Mouse (Mus musculus) liver, embryonic 14.5 days (tissue): ENCODE results near the gene Lcn2. TPM values are rescaled to one million over a fixed set of nuclear protein-coding genes. Genes with fewer than 3 reads are reported as not detected.

ENCODE experiments used
- ATAC-seq: fragments of 200-750 bp; cut with Nextera tagmentation; 2 replicates; pipeline ENCODE4 v1.8.0; 2017; ENCODE audit warnings: moderate number of reproducible peaks, mild to moderate bottlenecking, moderate library complexity; ENCODE audit not compliant: insufficient read depth
- DNase-seq, 3 experiments: peaks; one replicate each; pipeline ENCODE4 v3.0.0-alpha.2; 2012 to 2013; ENCODE audit warnings: low read depth in 3 of 3, low spot score in 3 of 3
- H3K27ac ChIP-seq: fragments of 300-500 bp; sonication (generic); 2 replicates; pipeline ENCODE4 v1.5.1; 2014; ENCODE audit warnings: moderate library complexity, mild to moderate bottlenecking, control low read depth, inconsistent platforms
- H3K27me3 ChIP-seq: fragments of 300-500 bp; sonication (generic); 2 replicates; pipeline ENCODE4 v1.6.1; 2014; ENCODE audit warnings: mild to moderate bottlenecking, low read length, moderate library complexity; ENCODE audit not compliant: control insufficient read depth, insufficient read depth
- H3K36me3 ChIP-seq: fragments of 300-500 bp; sonication (generic); replicated peaks from 2 replicates; pipeline ENCODE4 v1.6.1; 2014; ENCODE audit warnings: low read depth; ENCODE audit not compliant: control insufficient read depth, insufficient read depth
- H3K4me1 ChIP-seq, 2 experiments: fragments of 200-500 bp in 1 of 2; fragments of 300-500 bp in 1 of 2; sonication (generic) in 1 of 2; replicated peaks; 2 replicates each; pipeline ENCODE4 v1.6.1; 2012 to 2014; ENCODE audit warnings: antibody characterized with exemption in 1 of 2, inconsistent platforms in 1 of 2, low read length in 1 of 2; ENCODE audit not compliant: control insufficient read depth in 2 of 2, insufficient read depth in 2 of 2
- H3K4me2 ChIP-seq: fragments of 300-500 bp; sonication (generic); 2 replicates; pipeline ENCODE4 v1.6.1; 2014; ENCODE audit warnings: low read depth, mild to moderate bottlenecking, control low read depth, moderate library complexity
- H3K4me3 ChIP-seq, 2 experiments: fragments of 200-500 bp in 1 of 2; fragments of 300-500 bp in 1 of 2; sonication (generic) in 1 of 2; 2 replicates each; pipeline ENCODE4 v1.5.1; 2012 to 2014; ENCODE audit warnings: low read depth in 2 of 2, low read length in 2 of 2, mild to moderate bottlenecking in 2 of 2, control low read depth in 1 of 2, inconsistent platforms in 1 of 2, moderate library complexity in 1 of 2; ENCODE audit not compliant: insufficient read depth in 1 of 2
- H3K9ac ChIP-seq: fragments of 300-500 bp; sonication (generic); replicated peaks from 2 replicates; pipeline ENCODE4 v1.6.1; 2014; ENCODE audit warnings: mild to moderate bottlenecking, control low read depth, moderate library complexity
- H3K9me3 ChIP-seq: fragments of 300-500 bp; sonication (generic); 2 replicates; pipeline ENCODE4 v1.6.1; 2016; ENCODE audit warnings: low read length, mixed read lengths; ENCODE audit not compliant: control insufficient read depth
- CTCF ChIP-seq: IDR thresholded peaks from 2 replicates; pipeline ENCODE4 v1.5.1; 2016; ENCODE audit warnings: antibody characterized with exemption, low read depth, control low read depth
- EP300 ChIP-seq: IDR thresholded peaks from 2 replicates; pipeline ENCODE4 v1.6.1; 2016; ENCODE audit warnings: antibody characterized with exemption, low read depth
- WGBS: fragments of 180-500 bp; shearing (Covaris S2); extraction: QIAGEN DNeasy Blood & Tissue Kit; methylation state at CpG from one replicate; pipeline ENCODE4 v1.1.7; 2014; ENCODE audit not compliant: insufficient replicate concordance; 5-methylcytosine and 5-hydroxymethylcytosine counted together
- polyA plus RNA-seq, 2 experiments: library from polyadenylated mRNA; depleted of rRNA in 1 of 2; stranded (reverse) in 1 of 2; unstranded in 1 of 2; fragments of >200 nt; fragmentation: Nextera tagmentation in 1 of 2; extraction: Ambion mirVana in 1 of 2; gene quantifications; 2 replicates each; pipeline versions ENCODE4 v1.2.1 to v1.2.3; 2012 to 2014

The Lcn2 gene
- polyA plus RNA-seq, 2 experiments, result 29.8 to 65.1 TPM

GRCm38 (mm10) chr2:32381775-32382223 lies 6.3 kb downstream of the Lcn2 start, which contains the start of gene 1110008P14Rik:
Gene 1110008P14Rik (minus strand): TSS chr2:32381938.
- peak within 1 kb of the TSS; percentile 53 for H3K27ac ChIP-seq
- peak within 1 kb of the TSS; percentile 68 for H3K4me3 ChIP-seq
- TF ChIP-seq CTCF (no peak), EP300 (no peak)
- peak within 1 kb of the TSS; percentile 77 for H3K9ac ChIP-seq
- DNase-seq (peak; percentile 90 to 92 (median 91)), ATAC-seq (peak; percentile 94)
- no peaks in the 10 kb centered on the region for H3K9me3 ChIP-seq
- no peaks in the 10 kb centered on the region for H3K27me3 ChIP-seq
- 1% methylated on average over 47 of the region's 47 CpGs for WGBS
- H3K4me2 ChIP-seq, result peak within 1 kb of the TSS; percentile 98
- peaks cover 3 to 12% of the 10 kb centered on the region in 2 experiments; a peak in 3 of 4 replicates for H3K4me1 ChIP-seq
- H3K36me3 ChIP-seq, result peaks cover 9% of the 10 kb centered on the region

GRCm38 (mm10) chr2:32381141-32381774 lies 6.8 kb downstream of the Lcn2 start:
- peak overlapping the region; percentile 77 for H3K9ac ChIP-seq
- no peaks in the 10 kb centered on the region for H3K27me3 ChIP-seq
- TF ChIP-seq CTCF (peak; percentile 20; the same call in 1 of the 2 replicates), EP300 (no peak)
- H3K4me2 ChIP-seq, result peak overlapping the region; percentile 98
- peak; percentile 46 for ATAC-seq
- peaks cover 3 to 12% of the 10 kb centered on the region in 2 experiments; a peak in 3 of 4 replicates for H3K4me1 ChIP-seq
- no peaks in the 10 kb centered on the region for H3K9me3 ChIP-seq
- H3K4me3 ChIP-seq, result peak overlapping the region; percentile 68
- H3K27ac ChIP-seq, result peak overlapping the region; percentile 53
- WGBS, result under 1% methylated on average over 27 of the region's 27 CpGs
- DNase-seq, result no peak
- peaks cover 9% of the 10 kb centered on the region for H3K36me3 ChIP-seq

- no peak overlapping the region for H3K4me2 ChIP-seq
Measured at GRCm38 (mm10) chr2:32380001-32380500, 8.0 kb downstream of the Lcn2 start.

GRCm38 (mm10) chr2:32376963-32377362 lies 11.1 kb downstream of the Lcn2 start:
- peaks cover 14% of the 10 kb centered on the region for H3K36me3 ChIP-seq
- TF ChIP-seq CTCF (no peak), EP300 (no peak)
- H3K4me1 ChIP-seq, result peaks cover 3 to 8% of the 10 kb centered on the region in 2 experiments; a peak in 3 of 4 replicates
- whole genome bisulfite sequencing, result 90% methylated on average over 10 of the region's 10 CpGs
- no peak overlapping the region for H3K4me2 ChIP-seq
- no peak overlapping the region for H3K4me3 ChIP-seq
- no peak for DNase-seq
- ATAC-seq, result no peak
- no peaks in the 10 kb centered on the region for H3K27me3 ChIP-seq
- H3K27ac ChIP-seq, result no peak overlapping the region
- H3K9me3 ChIP-seq, result no peaks in the 10 kb centered on the region
- H3K9ac ChIP-seq, result no peak overlapping the region

More at GRCm38 (mm10) chr2:32380001-32380500, 8.0 kb downstream of the Lcn2 start:
- no peak for DNase-seq
- Histone ChIP-seq H3K9ac (no peak overlapping the region), H3K36me3 (peaks cover 9% of the 10 kb centered on the region), H3K27me3 (no peaks in the 10 kb centered on the region), H3K4me1 (peaks cover 3 to 12% of the 10 kb centered on the region in 2 experiments; a peak in 3 of 4 replicates), H3K4me3 (no peak overlapping the region), H3K27ac (no peak overlapping the region), H3K9me3 (no peaks in the 10 kb centered on the region)
- 78% methylated on average over 7 of the region's 7 CpGs for WGBS
- ATAC-seq, result no peak
- TF ChIP-seq CTCF, result no peak

GRCm38 (mm10) chr2:32375317-32375940 lies 12.6 kb downstream of the Lcn2 start:
- 80% methylated on average over 13 of the region's 13 CpGs for WGBS
- no peak for TF ChIP-seq CTCF
- TF ChIP-seq EP300, result no peak
- ATAC-seq, result no peak
- no peaks in the 10 kb centered on the region for H3K27me3 ChIP-seq
- DNase-seq, result no peak
- H3K9ac ChIP-seq, result no peak overlapping the region
- no peaks in the 10 kb centered on the region for H3K4me1 ChIP-seq
- no peak overlapping the region for H3K4me3 ChIP-seq
- no peaks in the 10 kb centered on the region for H3K9me3 ChIP-seq
- H3K36me3 ChIP-seq, result peaks cover 17% of the 10 kb centered on the region
- H3K27ac ChIP-seq, result no peak overlapping the region
- no peak overlapping the region for H3K4me2 ChIP-seq
